ENCODE assay signal across 21 mouse cellular contexts in the genomic region with DNA sequence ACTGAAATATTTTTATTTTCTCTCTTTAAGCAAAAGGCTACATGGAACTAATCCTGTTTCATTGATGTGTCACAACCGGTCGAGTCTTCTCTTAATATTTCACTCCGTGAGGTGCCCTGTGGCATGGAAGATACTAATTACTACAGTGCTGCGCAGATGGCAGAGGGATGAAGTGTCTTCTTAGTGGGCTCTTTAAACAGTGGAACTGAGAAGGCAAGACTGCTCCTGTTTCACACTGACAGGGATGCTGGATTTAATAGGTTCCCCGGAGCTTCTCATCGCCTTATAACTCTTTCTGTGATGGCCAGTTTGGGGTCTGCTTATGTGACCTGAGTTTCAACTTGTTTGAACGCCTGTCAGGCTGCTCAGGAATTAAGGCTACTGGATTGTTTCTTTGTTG.
A peak's percentile ranks its signal among the peaks of the same experiment; 100 is the strongest.
DNase-seq lines count a peak whose midpoint lies in the region; ATAC-seq and TF ChIP-seq lines count a peak whose summit lies in the region.
"Had no signal": no experiment of that assay in that cellular context is flagged by ENCODE, and none has a peak within 500 bp of the region (broad histone marks: within the 10 kb centered on the region; RNA-seq: fewer than 3 reads in every experiment).

No protein-coding gene starts in this region.

- no peak for TF ChIP-seq CTCF in bone marrow macrophage, adult 2 months (IDR thresholded peaks at IDR 0.05; ENCODE audit: low read depth, low read length)
- no peak for TF ChIP-seq CTCF in midbrain, postnatal 0 days (IDR thresholded peaks at IDR 0.05)

- H3K27me3 ChIP-seq in kidney, embryonic 16.5 days (ENCODE audit: insufficient read depth, low read length) = no peaks in the 10 kb centered on the region
- H3K27me3 ChIP-seq in midbrain, postnatal 0 days (ENCODE audit: insufficient read depth, low read length) = no peaks in the 10 kb centered on the region
- H3K27me3 ChIP-seq: hindbrain, embryonic 13.5 days; megakaryocyte, embryonic 14.5 days; neural tube, embryonic 13.5 days had no signal

- H3K27ac ChIP-seq in kidney, embryonic 16.5 days (ENCODE audit: low read length) = no peak overlapping the region
- peak overlapping the region; percentile 61 for H3K27ac ChIP-seq in bone marrow macrophage, adult 2 months (ENCODE audit: insufficient read depth, low read depth, low read length)
- H3K27ac ChIP-seq in midbrain, postnatal 0 days (ENCODE audit: low read depth, low read length) = no peak overlapping the region
- H3K27ac ChIP-seq: forebrain, embryonic 10.5 days; gastrocnemius, adult 2 months; hindbrain, embryonic 13.5 days; left cerebral cortex, adult 2 months; liver, embryonic 14.5 days; neural tube, embryonic 13.5 days had no signal

- no peak for TF ChIP-seq POLR2A in bone marrow macrophage, adult 2 months (IDR thresholded peaks at IDR 0.05; ENCODE audit: borderline replicate concordance, low read depth, low read length)

- H3K9me3 ChIP-seq in kidney, embryonic 16.5 days (ENCODE audit: low read length) = no peaks in the 10 kb centered on the region
- H3K9me3 ChIP-seq in midbrain, postnatal 0 days (ENCODE audit: low read length) = no peaks in the 10 kb centered on the region
- H3K9me3 ChIP-seq: forebrain, embryonic 10.5 days; hindbrain, embryonic 13.5 days; neural tube, embryonic 13.5 days had no signal

- DNase-seq in embryo, embryonic 10.5 days (ENCODE audit: low spot score) = peak; percentile 36
- no peak for DNase-seq in embryo, embryonic 9.5 days (ENCODE audit: extremely low spot score)
- DNase-seq in kidney, postnatal 36 days = no peak
- peak; percentile 35 for DNase-seq in midbrain, postnatal 0 days (ENCODE audit: low spot score)
- DNase-seq in lung, postnatal 36 days = no peak
- DNase-seq: adrenal gland, postnatal 10 days; cerebellum, adult 8-10 months; cerebellum, postnatal 36 days; gastrocnemius, adult 2 months; kidney, adult 9 months; lung, embryonic 14.5 days; thymus, postnatal 36 days had no signal

- no peaks in the 10 kb centered on the region for H3K36me3 ChIP-seq in kidney, embryonic 16.5 days (ENCODE audit: insufficient read depth, low read length)
- H3K36me3 ChIP-seq in midbrain, postnatal 0 days (ENCODE audit: insufficient read depth, low read length) = no peaks in the 10 kb centered on the region
- H3K36me3 ChIP-seq: forebrain, embryonic 10.5 days; hindbrain, embryonic 13.5 days; neural tube, embryonic 13.5 days had no signal

- H3K4me1 ChIP-seq in kidney, embryonic 16.5 days (ENCODE audit: insufficient read depth, low read length) = peaks cover 7% of the 10 kb centered on the region; the same call in 1 of the 2 replicates
- H3K4me1 ChIP-seq in bone marrow macrophage, adult 2 months (ENCODE audit: control insufficient read depth, insufficient read depth, low read length) = peaks cover 27% of the 10 kb centered on the region
- no peaks in the 10 kb centered on the region for H3K4me1 ChIP-seq in midbrain, postnatal 0 days (ENCODE audit: insufficient read depth, low read length)
- H3K4me1 ChIP-seq: megakaryocyte, embryonic 14.5 days had no signal

- ATAC-seq in kidney, embryonic 16.5 days (ENCODE audit: low FRiP score, low TSS enrichment) = peak; percentile 35; the same call in 1 of the 2 replicates
- ATAC-seq in midbrain, postnatal 0 days (ENCODE audit: low FRiP score) = no peak
- ATAC-seq: inflammation-experienced regulatory T-cells, adult 6 months had no signal

- no peak overlapping the region for H3K4me2 ChIP-seq in kidney, embryonic 16.5 days (replicated peaks; ENCODE audit: low read depth, low read length)
- H3K4me2 ChIP-seq in midbrain, postnatal 0 days (ENCODE audit: low read depth, low read length, poor library complexity, severe bottlenecking) = no peak overlapping the region
- H3K4me2 ChIP-seq: hindbrain, embryonic 13.5 days; lung, embryonic 14.5 days; neural tube, embryonic 13.5 days had no signal

- H3K9ac ChIP-seq in kidney, embryonic 16.5 days (replicated peaks; ENCODE audit: low read length) = no peak overlapping the region
- H3K9ac ChIP-seq in midbrain, postnatal 0 days (replicated peaks; ENCODE audit: low read length, poor library complexity, severe bottlenecking) = no peak overlapping the region
- H3K9ac ChIP-seq: hindbrain, embryonic 13.5 days; liver, embryonic 14.5 days; lung, embryonic 14.5 days; neural tube, embryonic 13.5 days had no signal

- 27% methylated on average over 7 of the region's 7 CpGs for WGBS in kidney, embryonic 16.5 days
- 25% methylated on average over 7 of the region's 7 CpGs for WGBS in midbrain, postnatal 0 days

- H3K4me3 ChIP-seq in kidney, embryonic 16.5 days (ENCODE audit: low read length) = no peak overlapping the region
- no peak overlapping the region for H3K4me3 ChIP-seq in bone marrow macrophage, adult 2 months (ENCODE audit: insufficient read depth, low read length)
- no peak overlapping the region for H3K4me3 ChIP-seq in midbrain, postnatal 0 days (ENCODE audit: low read depth, low read length)
- H3K4me3 ChIP-seq: forebrain, embryonic 10.5 days; gastrocnemius, adult 2 months; hindbrain, embryonic 13.5 days; left cerebral cortex, adult 2 months; megakaryocyte, embryonic 14.5 days; neural tube, embryonic 13.5 days had no signal

Comparison
In these comparisons a context has a peak if more than half of its experiments do, and no peak if none do; other contexts are left out.
1. DNase-seq: peak in embryo, embryonic 10.5 days (single experiment) and midbrain, postnatal 0 days (single experiment); none in embryo, embryonic 9.5 days (single experiment), kidney, postnatal 36 days (0 of 2) and lung, postnatal 36 days (single experiment).